Mouse (Mus musculus) midbrain, embryonic 11.5 days (tissue): Measurements from ENCODE around the gene 4930596D02Rik. TPM values are rescaled to one million over a fixed set of nuclear protein-coding genes. Genes with fewer than 3 reads are reported as not detected.

Experiments
- ATAC-seq: fragments of 200-750 bp; cut with Nextera tagmentation; 2 replicates; pipeline ENCODE4 v1.8.0; 2017; ENCODE audit warnings: moderate TSS enrichment, moderate library complexity; ENCODE audit not compliant: low FRiP score
- DNase-seq: peaks from one replicate; pipeline ENCODE4 v3.0.0; 2015; ENCODE audit warnings: low spot score; ENCODE audit errors: missing footprints
- H3K27ac ChIP-seq: fragments of 300-500 bp; sonication (generic); 2 replicates; pipeline ENCODE4 v1.5.1; 2014; ENCODE audit warnings: low read depth, low read length
- H3K27me3 ChIP-seq: fragments of 300-500 bp; sonication (generic); 2 replicates; pipeline ENCODE4 v1.6.1; 2014; ENCODE audit warnings: mild to moderate bottlenecking, low read length, moderate library complexity, mixed read lengths; ENCODE audit not compliant: control insufficient read depth, insufficient read depth
- H3K36me3 ChIP-seq: fragments of 300-500 bp; sonication (generic); 2 replicates; pipeline ENCODE4 v1.6.1; 2014; ENCODE audit warnings: mild to moderate bottlenecking, low read length, moderate library complexity, mixed read lengths; ENCODE audit not compliant: control insufficient read depth, insufficient read depth
- H3K4me1 ChIP-seq: fragments of 300-500 bp; sonication (generic); 2 replicates; pipeline ENCODE4 v1.6.1; 2014; ENCODE audit warnings: low read length; ENCODE audit not compliant: control insufficient read depth, insufficient read depth
- H3K4me2 ChIP-seq: fragments of 300-500 bp; sonication (generic); 2 replicates; pipeline ENCODE4 v1.6.1; 2014; ENCODE audit warnings: mild to moderate bottlenecking, moderate library complexity
- H3K4me3 ChIP-seq: fragments of 300-500 bp; sonication (generic); 2 replicates; pipeline ENCODE4 v1.5.1; 2014; ENCODE audit warnings: low read depth, low read length
- H3K9ac ChIP-seq: fragments of 300-500 bp; sonication (generic); 2 replicates; pipeline ENCODE4 v1.6.1; 2014; ENCODE audit warnings: low read length
- H3K9me3 ChIP-seq: fragments of 300-500 bp; sonication (generic); 2 replicates; pipeline ENCODE4 v1.6.1; 2016; ENCODE audit warnings: low read length; ENCODE audit not compliant: control insufficient read depth
- WGBS: fragments of 180-500 bp; shearing (Covaris S2); extraction: QIAGEN DNeasy Blood & Tissue Kit; methylation state at CpG from one replicate; pipeline ENCODE4 v1.1.7; 2014; 5-methylcytosine and 5-hydroxymethylcytosine counted together
- polyA plus RNA-seq: library from polyadenylated mRNA; unstranded; fragments of >200 nt; fragmentation: Nextera tagmentation; extraction: Ambion mirVana; gene quantifications from 2 replicates; pipeline ENCODE4 v1.2.1, GENCODE M21; 2014

Gene 4930596D02Rik
- polyA plus RNA-seq = not detected in 2 replicates

GRCm38 (mm10) chr14:35811878-35812277, at the start of gene 4930596D02Rik:
4930596D02Rik (minus strand) TSS chr14:35811978.
- H3K9ac ChIP-seq = no peak within 1 kb of the TSS
- DNase-seq (no peak), ATAC-seq (no peak)
- WGBS = 81% methylated on average over 4 of the region's 4 CpGs
- no peak within 1 kb of the TSS for H3K27ac ChIP-seq
- no peaks in the 10 kb centered on the region for H3K4me1 ChIP-seq
- no peaks in the 10 kb centered on the region for H3K27me3 ChIP-seq
- H3K4me3 ChIP-seq = no peak within 1 kb of the TSS
- no peaks in the 10 kb centered on the region for H3K36me3 ChIP-seq
- H3K9me3 ChIP-seq = no peaks in the 10 kb centered on the region
- H3K4me2 ChIP-seq = no peak within 1 kb of the TSS

- Histone ChIP-seq H3K27ac (no peak overlapping the region), H3K4me1 (no peaks in the 10 kb centered on the region), H3K9me3 (no peaks in the 10 kb centered on the region), H3K4me3 (no peak overlapping the region), H3K9ac (no peak overlapping the region), H3K27me3 (no peaks in the 10 kb centered on the region), H3K36me3 (no peaks in the 10 kb centered on the region), H3K4me2 (no peak overlapping the region)
- WGBS = 88% methylated on average over 1 of the region's 1 CpGs
- ATAC-seq (no peak), DNase-seq (no peak)
These were observed 41.5 kb upstream of the 4930596D02Rik start for GRCm38 (mm10) chr14:35853254-35853653.

- Histone ChIP-seq H3K4me1 (no peaks in the 10 kb centered on the region), H3K27me3 (no peaks in the 10 kb centered on the region), H3K4me3 (no peak overlapping the region), H3K9ac (no peak overlapping the region), H3K27ac (no peak overlapping the region), H3K36me3 (no peaks in the 10 kb centered on the region), H3K4me2 (no peak overlapping the region), H3K9me3 (no peaks in the 10 kb centered on the region)
- 83% methylated on average over 6 of the region's 6 CpGs for WGBS
- DNase-seq = no peak
- no peak for ATAC-seq
These were observed 33.5 kb upstream of the 4930596D02Rik start for GRCm38 (mm10) chr14:35845271-35845670.

GRCm38 (mm10) chr14:35842111-35842721, 30.4 kb upstream of the 4930596D02Rik start:
- ATAC-seq (no peak), DNase-seq (no peak)
- Histone ChIP-seq H3K4me3 (no peak overlapping the region), H3K4me1 (no peaks in the 10 kb centered on the region), H3K4me2 (no peak overlapping the region), H3K36me3 (no peaks in the 10 kb centered on the region), H3K27ac (no peak overlapping the region), H3K27me3 (no peaks in the 10 kb centered on the region), H3K9ac (no peak overlapping the region), H3K9me3 (no peaks in the 10 kb centered on the region)
- 89% methylated on average over 7 of the region's 7 CpGs for WGBS

- H3K4me1 ChIP-seq = no peaks in the 10 kb centered on the region
- H3K9ac ChIP-seq = no peak overlapping the region
- no peaks in the 10 kb centered on the region for H3K27me3 ChIP-seq
- no peak for DNase-seq
- H3K4me2 ChIP-seq = no peak overlapping the region
- no peak overlapping the region for H3K4me3 ChIP-seq
- no peak for ATAC-seq
- WGBS = 49% methylated on average over 3 of the region's 3 CpGs
- H3K36me3 ChIP-seq = no peaks in the 10 kb centered on the region
- no peak overlapping the region for H3K27ac ChIP-seq
- H3K9me3 ChIP-seq = no peaks in the 10 kb centered on the region
These were observed 19.0 kb downstream of the 4930596D02Rik start for GRCm38 (mm10) chr14:35792656-35793213.

- Histone ChIP-seq H3K4me2 (no peak overlapping the region), H3K4me3 (no peak overlapping the region), H3K9me3 (no peaks in the 10 kb centered on the region), H3K27me3 (no peaks in the 10 kb centered on the region), H3K36me3 (no peaks in the 10 kb centered on the region), H3K9ac (no peak overlapping the region), H3K27ac (no peak overlapping the region), H3K4me1 (no peaks in the 10 kb centered on the region)
- WGBS = 81% methylated on average over 3 of the region's 3 CpGs
- ATAC-seq (no peak), DNase-seq (no peak)
These were observed 31.7 kb downstream of the 4930596D02Rik start for GRCm38 (mm10) chr14:35780033-35780432.

- Histone ChIP-seq H3K4me1 (no peaks in the 10 kb centered on the region), H3K27me3 (no peaks in the 10 kb centered on the region), H3K4me2 (no peak overlapping the region), H3K36me3 (no peaks in the 10 kb centered on the region), H3K4me3 (no peak overlapping the region), H3K27ac (no peak overlapping the region), H3K9ac (no peak overlapping the region), H3K9me3 (no peaks in the 10 kb centered on the region)
- 90% methylated on average over 1 of the region's 1 CpGs for WGBS
- no peak for DNase-seq
- no peak for ATAC-seq
These were observed 38.5 kb downstream of the 4930596D02Rik start for GRCm38 (mm10) chr14:35773306-35773705.
